Mouse (Mus musculus) bone marrow, adult 2 months (tissue): ENCODE measurements at regions not wholly inside any gene's neighbourhood (a gene's known extent, or its start where the extent isn't known, plus 50 kb on each side); places are given as distances from the start of the nearest gene placed in this dataset.

ENCODE experiments used
- CTCF ChIP-seq: fragments of 200-500 bp; IDR thresholded peaks from 2 replicates; pipeline ENCODE4 v1.5.1; 2011; ENCODE audit warnings: low read length, control low read depth; ENCODE audit not compliant: control insufficient read depth, insufficient read depth
- POLR2A ChIP-seq: fragments of 200-500 bp; IDR thresholded peaks from 2 replicates; pipeline ENCODE4 v1.6.1; 2011; ENCODE audit warnings: low read depth, mild to moderate bottlenecking, control low read depth, low read length, borderline replicate concordance; ENCODE audit not compliant: control insufficient read depth

GRCm38 (mm10) chr8:128202158-128202886 lies 156.1 kb upstream of the Nrp1 start:
- TF ChIP-seq POLR2A (no peak), CTCF (no peak)
